Mouse (Mus musculus): ENCODE measurements around the gene Batf3. TPM values are rescaled to one million over a fixed set of nuclear protein-coding genes. Genes with fewer than 3 reads are reported as not detected.

Gene Batf3
- polyA plus RNA-seq, 1 experiment from 2014 or later = 10.7 TPM

GRCm38 (mm10) chr1:191083230-191083629 is 14.4 kb upstream of the Batf3 start:
- no peaks in the 10 kb centered on the region for H3K27me3 ChIP-seq (replicated peaks; ENCODE audit: control insufficient read depth, insufficient read depth, low read length)
- no peak overlapping the region for H3K4me2 ChIP-seq (ENCODE audit: low read length)
- WGBS = 84% methylated on average over 8 of the region's 8 CpGs
- ATAC-seq (replicated peaks; ENCODE audit: low FRiP score, low TSS enrichment, low read depth) (no peak), DNase-seq (ENCODE audit: low spot score) (no peak)
- no peak overlapping the region for H3K4me3 ChIP-seq (ENCODE audit: low read depth, low read length)
- H3K4me1 ChIP-seq (replicated peaks; ENCODE audit: control insufficient read depth, insufficient read depth, low read length) = no peaks in the 10 kb centered on the region
- H3K9me3 ChIP-seq (ENCODE audit: control insufficient read depth, low read length) = no peaks in the 10 kb centered on the region
- no peak overlapping the region for H3K27ac ChIP-seq (ENCODE audit: low read depth)
- H3K9ac ChIP-seq (ENCODE audit: low read length) = no peak overlapping the region
- peaks cover 59% of the 10 kb centered on the region for H3K36me3 ChIP-seq (ENCODE audit: control insufficient read depth, insufficient read depth, low read length)

DNA sequence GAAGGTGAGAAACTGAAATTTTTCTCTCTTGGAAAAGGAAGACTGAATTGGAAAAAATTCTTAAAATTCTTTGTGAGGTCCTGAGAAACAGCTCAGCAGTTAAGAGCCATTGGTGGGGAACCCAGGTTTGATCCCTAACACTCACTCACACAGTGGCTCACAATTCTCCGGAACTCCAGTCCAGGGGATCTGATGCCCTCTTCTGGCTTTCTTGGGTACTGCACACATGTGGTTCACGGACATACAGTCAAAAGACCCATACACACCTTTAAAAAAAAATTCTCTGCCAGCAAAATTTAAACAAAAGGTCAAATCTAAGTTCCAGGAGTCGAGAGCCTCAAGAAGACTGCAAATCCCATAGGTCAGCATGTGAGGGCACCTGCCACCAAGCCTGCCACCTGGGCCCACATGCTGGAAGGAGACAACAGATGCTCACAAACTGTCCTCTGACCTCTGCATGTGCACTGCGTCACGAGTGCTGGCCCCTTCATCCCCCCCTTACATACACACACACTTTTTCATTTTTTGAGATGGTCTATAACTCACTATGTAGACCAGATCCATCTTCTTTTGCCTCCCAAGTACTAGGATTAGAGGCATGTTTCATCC is 12.6 kb upstream of the Batf3 start:
- Histone ChIP-seq H3K9me3 (ENCODE audit: control insufficient read depth, low read length) (no peaks in the 10 kb centered on the region), H3K27ac (ENCODE audit: low read depth) (no peak overlapping the region), H3K36me3 (ENCODE audit: control insufficient read depth, insufficient read depth, low read length) (peaks cover 49% of the 10 kb centered on the region), H3K4me2 (ENCODE audit: low read length) (no peak overlapping the region), H3K4me1 (replicated peaks; ENCODE audit: control insufficient read depth, insufficient read depth, low read length) (no peaks in the 10 kb centered on the region), H3K27me3 (replicated peaks; ENCODE audit: control insufficient read depth, insufficient read depth, low read length) (no peaks in the 10 kb centered on the region), H3K4me3 (ENCODE audit: low read depth, low read length) (no peak overlapping the region), H3K9ac (ENCODE audit: low read length) (no peak overlapping the region)
- peak; percentile 79 for DNase-seq (ENCODE audit: low spot score)
- ATAC-seq (replicated peaks; ENCODE audit: low FRiP score, low TSS enrichment, low read depth) = no peak
- 72% methylated on average over 5 of the region's 5 CpGs for WGBS

DNA sequence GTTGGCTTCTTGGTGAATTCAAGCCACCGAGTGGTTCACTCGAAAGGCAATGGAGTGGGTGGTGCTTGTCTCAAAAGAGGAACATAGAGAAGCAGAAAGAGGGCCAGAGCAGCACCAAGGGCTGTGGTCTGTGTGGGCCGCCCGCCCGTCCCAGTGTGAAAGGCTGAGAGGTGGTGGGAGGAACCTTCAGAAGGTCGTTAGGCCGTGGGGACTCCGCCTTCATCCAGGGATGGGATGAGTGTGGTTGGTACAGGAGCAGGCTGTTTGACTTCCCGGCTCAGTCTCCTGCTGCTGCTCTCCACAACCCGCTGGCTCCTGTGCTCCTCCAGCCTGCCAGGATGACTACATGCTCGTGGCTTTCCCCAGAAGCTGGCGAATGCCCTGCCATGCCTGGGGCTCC is 12.1 kb upstream of the Batf3 start:
- Histone ChIP-seq H3K4me2 (ENCODE audit: low read length) (no peak overlapping the region), H3K36me3 (ENCODE audit: control insufficient read depth, insufficient read depth, low read length) (peaks cover 43% of the 10 kb centered on the region), H3K9me3 (ENCODE audit: control insufficient read depth, low read length) (no peaks in the 10 kb centered on the region), H3K4me3 (ENCODE audit: low read depth, low read length) (no peak overlapping the region), H3K9ac (ENCODE audit: low read length) (no peak overlapping the region), H3K4me1 (replicated peaks; ENCODE audit: control insufficient read depth, insufficient read depth, low read length) (no peaks in the 10 kb centered on the region), H3K27ac (ENCODE audit: low read depth) (no peak overlapping the region), H3K27me3 (replicated peaks; ENCODE audit: control insufficient read depth, insufficient read depth, low read length) (no peaks in the 10 kb centered on the region)
- no peak for ATAC-seq (replicated peaks; ENCODE audit: low FRiP score, low TSS enrichment, low read depth)
- no peak for DNase-seq (ENCODE audit: low spot score)
- 77% methylated on average over 12 of the region's 12 CpGs for WGBS

- no peaks in the 10 kb centered on the region for H3K4me1 ChIP-seq (replicated peaks; ENCODE audit: control insufficient read depth, insufficient read depth, low read length)
These were observed 11.3 kb upstream of the Batf3 start for GRCm38 (mm10) chr1:191086304-191086878.

DNA sequence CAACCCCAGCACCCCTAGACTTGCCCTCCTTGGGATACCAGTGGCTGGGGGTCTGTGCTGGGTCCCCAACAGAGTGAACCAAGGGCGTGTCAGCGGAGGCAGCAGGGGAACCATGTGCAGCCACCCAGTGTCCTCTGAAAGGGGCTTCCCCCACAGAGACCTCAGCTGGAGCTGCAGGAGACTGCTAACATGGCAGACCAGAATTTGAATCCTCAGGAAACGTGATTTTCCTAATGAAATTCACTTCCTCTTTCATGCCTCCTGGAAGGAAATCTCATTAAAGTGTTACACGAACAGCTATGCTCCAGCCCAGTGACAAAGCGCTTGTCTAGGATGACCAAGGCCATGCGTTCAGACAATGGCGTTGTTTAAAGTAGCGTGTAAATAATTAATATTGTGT is 10.7 kb upstream of the Batf3 start:
- Histone ChIP-seq H3K9ac (ENCODE audit: low read length) (no peak overlapping the region), H3K27me3 (replicated peaks; ENCODE audit: control insufficient read depth, insufficient read depth, low read length) (no peaks in the 10 kb centered on the region), H3K36me3 (ENCODE audit: control insufficient read depth, insufficient read depth, low read length) (peaks cover 31% of the 10 kb centered on the region), H3K9me3 (ENCODE audit: control insufficient read depth, low read length) (no peaks in the 10 kb centered on the region), H3K4me1 (replicated peaks; ENCODE audit: control insufficient read depth, insufficient read depth, low read length) (no peaks in the 10 kb centered on the region), H3K27ac (ENCODE audit: low read depth) (no peak overlapping the region), H3K4me3 (ENCODE audit: low read depth, low read length) (no peak overlapping the region), H3K4me2 (ENCODE audit: low read length) (no peak overlapping the region)
- no peak for DNase-seq (ENCODE audit: low spot score)
- WGBS = 71% methylated on average over 8 of the region's 8 CpGs
- no peak for ATAC-seq (replicated peaks; ENCODE audit: low FRiP score, low TSS enrichment, low read depth)

More at GRCm38 (mm10) chr1:191086304-191086878, 11.3 kb upstream of the Batf3 start:
- Histone ChIP-seq H3K4me3 (ENCODE audit: low read depth, low read length) (no peak overlapping the region), H3K27ac (ENCODE audit: low read depth) (no peak overlapping the region), H3K4me2 (ENCODE audit: low read length) (no peak overlapping the region), H3K9me3 (ENCODE audit: control insufficient read depth, low read length) (no peaks in the 10 kb centered on the region), H3K9ac (ENCODE audit: low read length) (no peak overlapping the region), H3K36me3 (ENCODE audit: control insufficient read depth, insufficient read depth, low read length) (peaks cover 36% of the 10 kb centered on the region), H3K27me3 (replicated peaks; ENCODE audit: control insufficient read depth, insufficient read depth, low read length) (no peaks in the 10 kb centered on the region)
- ATAC-seq (replicated peaks; ENCODE audit: low FRiP score, low TSS enrichment, low read depth) (no peak), DNase-seq (ENCODE audit: low spot score) (no peak)
- 82% methylated on average over 7 of the region's 7 CpGs for WGBS

DNA sequence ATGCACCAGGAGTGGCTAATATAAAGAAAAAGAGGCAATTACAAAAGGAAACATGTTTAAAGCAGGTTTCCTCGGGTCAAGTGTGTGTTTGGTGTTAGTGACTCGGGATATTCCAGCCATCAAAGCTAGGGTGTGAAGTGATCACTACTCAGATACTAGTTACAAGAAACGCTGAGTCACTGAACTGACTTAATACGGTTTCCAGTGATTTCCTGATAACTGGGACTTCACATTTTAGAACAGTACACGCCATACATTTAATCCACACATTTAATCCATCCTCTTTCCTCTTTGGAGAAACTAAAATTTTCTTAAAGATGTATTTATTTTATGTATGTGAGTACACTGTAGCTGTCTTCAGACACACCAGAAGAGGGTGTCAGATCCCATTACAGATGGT is 9.7 kb upstream of the Batf3 start:
- DNase-seq (ENCODE audit: low spot score) (no peak), ATAC-seq (replicated peaks; ENCODE audit: low FRiP score, low TSS enrichment, low read depth) (no peak)
- no peaks in the 10 kb centered on the region for H3K9me3 ChIP-seq (ENCODE audit: control insufficient read depth, low read length)
- no peak overlapping the region for H3K27ac ChIP-seq (ENCODE audit: low read depth)
- no peak overlapping the region for H3K9ac ChIP-seq (ENCODE audit: low read length)
- H3K4me1 ChIP-seq (replicated peaks; ENCODE audit: control insufficient read depth, insufficient read depth, low read length) = no peaks in the 10 kb centered on the region
- H3K27me3 ChIP-seq (replicated peaks; ENCODE audit: control insufficient read depth, insufficient read depth, low read length) = no peaks in the 10 kb centered on the region
- H3K4me2 ChIP-seq (ENCODE audit: low read length) = no peak overlapping the region
- peaks cover 21% of the 10 kb centered on the region for H3K36me3 ChIP-seq (ENCODE audit: control insufficient read depth, insufficient read depth, low read length)
- H3K4me3 ChIP-seq (ENCODE audit: low read depth, low read length) = no peak overlapping the region
- WGBS = 80% methylated on average over 5 of the region's 5 CpGs

- ATAC-seq (replicated peaks; ENCODE audit: low FRiP score, low TSS enrichment, low read depth) = no peak
These were observed 8.3 kb upstream of the Batf3 start for GRCm38 (mm10) chr1:191089355-191089754.

GRCm38 (mm10) chr1:191092050-191092449 is 5.6 kb upstream of the Batf3 start:
- H3K9ac ChIP-seq (ENCODE audit: low read length) = no peak overlapping the region
- H3K36me3 ChIP-seq (ENCODE audit: control insufficient read depth, insufficient read depth, low read length) = no peaks in the 10 kb centered on the region
- no peak for ATAC-seq (replicated peaks; ENCODE audit: low FRiP score, low TSS enrichment, low read depth)
- H3K4me1 ChIP-seq (replicated peaks; ENCODE audit: control insufficient read depth, insufficient read depth, low read length) = peaks cover 2% of the 10 kb centered on the region
- 76% methylated on average over 8 of the region's 8 CpGs for WGBS
- H3K9me3 ChIP-seq (ENCODE audit: control insufficient read depth, low read length) = no peaks in the 10 kb centered on the region
- H3K27ac ChIP-seq (ENCODE audit: low read depth) = no peak overlapping the region
- H3K27me3 ChIP-seq (replicated peaks; ENCODE audit: control insufficient read depth, insufficient read depth, low read length) = no peaks in the 10 kb centered on the region
- no peak overlapping the region for H3K4me3 ChIP-seq (ENCODE audit: low read depth, low read length)
- no peak overlapping the region for H3K4me2 ChIP-seq (ENCODE audit: low read length)
- no peak for DNase-seq (ENCODE audit: low spot score)

More at GRCm38 (mm10) chr1:191089355-191089754, 8.3 kb upstream of the Batf3 start:
- no peak overlapping the region for H3K4me3 ChIP-seq (ENCODE audit: low read depth, low read length)
- no peak overlapping the region for H3K27ac ChIP-seq (ENCODE audit: low read depth)
- no peak overlapping the region for H3K4me2 ChIP-seq (ENCODE audit: low read length)
- no peak overlapping the region for H3K9ac ChIP-seq (ENCODE audit: low read length)
- no peak for DNase-seq (ENCODE audit: low spot score)
- no peaks in the 10 kb centered on the region for H3K9me3 ChIP-seq (ENCODE audit: control insufficient read depth, low read length)
- H3K27me3 ChIP-seq (replicated peaks; ENCODE audit: control insufficient read depth, insufficient read depth, low read length) = no peaks in the 10 kb centered on the region
- H3K36me3 ChIP-seq (ENCODE audit: control insufficient read depth, insufficient read depth, low read length) = peaks cover 9% of the 10 kb centered on the region; the same call in 1 of the 2 replicates
- 65% methylated on average over 6 of the region's 6 CpGs for WGBS
- no peaks in the 10 kb centered on the region for H3K4me1 ChIP-seq (replicated peaks; ENCODE audit: control insufficient read depth, insufficient read depth, low read length)

DNA sequence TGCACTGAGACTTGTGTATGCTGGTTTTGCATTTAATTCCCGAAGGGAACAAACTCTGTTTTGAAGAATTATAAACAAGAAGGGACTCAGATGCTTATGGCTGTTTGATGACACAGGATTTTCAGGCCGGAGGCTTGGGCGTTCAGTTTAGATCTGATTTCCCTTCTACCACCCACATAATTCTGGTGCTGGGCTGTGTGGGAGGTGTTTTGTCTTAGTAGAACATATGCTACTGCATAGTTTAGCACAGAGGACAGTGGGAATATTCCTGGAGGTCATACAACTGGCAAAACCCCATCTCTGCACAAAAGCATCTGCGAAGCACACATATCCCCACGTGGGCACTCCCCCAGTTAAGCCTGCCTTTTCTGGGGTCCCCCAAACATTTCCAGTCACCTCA is 4.1 kb upstream of the Batf3 start:
- ATAC-seq (replicated peaks; ENCODE audit: low FRiP score, low TSS enrichment, low read depth) (no peak), DNase-seq (ENCODE audit: low spot score) (no peak)
- no peak overlapping the region for H3K4me3 ChIP-seq (ENCODE audit: low read depth, low read length)
- no peak overlapping the region for H3K4me2 ChIP-seq (ENCODE audit: low read length)
- no peak overlapping the region for H3K9ac ChIP-seq (ENCODE audit: low read length)
- WGBS = 54% methylated on average over 5 of the region's 5 CpGs
- H3K4me1 ChIP-seq (replicated peaks; ENCODE audit: control insufficient read depth, insufficient read depth, low read length) = peaks cover 5% of the 10 kb centered on the region
- no peaks in the 10 kb centered on the region for H3K36me3 ChIP-seq (ENCODE audit: control insufficient read depth, insufficient read depth, low read length)
- H3K9me3 ChIP-seq (ENCODE audit: control insufficient read depth, low read length) = no peaks in the 10 kb centered on the region
- no peaks in the 10 kb centered on the region for H3K27me3 ChIP-seq (replicated peaks; ENCODE audit: control insufficient read depth, insufficient read depth, low read length)
- H3K27ac ChIP-seq (ENCODE audit: low read depth) = no peak overlapping the region

Data from intestine, embryonic 14.5 days (tissue).